Mouse (Mus musculus): ENCODE results near the gene Rab5if.

GRCm38 (mm10) chr2:156923057-156923456 lies 60.1 kb downstream of the Rab5if start:
- TF ChIP-seq CTCF (IDR thresholded peaks at IDR 0.05; ENCODE audit: low read depth) = no peak
- no peak for TF ChIP-seq EP300 (optimal IDR thresholded peaks at IDR 0.05)
